Mouse (Mus musculus): ENCODE data around the gene Cym. TPM values are rescaled to one million over a fixed set of nuclear protein-coding genes. Genes with fewer than 3 reads are reported as not detected.

The Cym gene
- polyA plus RNA-seq, 1 experiment, result not detected

DNA sequence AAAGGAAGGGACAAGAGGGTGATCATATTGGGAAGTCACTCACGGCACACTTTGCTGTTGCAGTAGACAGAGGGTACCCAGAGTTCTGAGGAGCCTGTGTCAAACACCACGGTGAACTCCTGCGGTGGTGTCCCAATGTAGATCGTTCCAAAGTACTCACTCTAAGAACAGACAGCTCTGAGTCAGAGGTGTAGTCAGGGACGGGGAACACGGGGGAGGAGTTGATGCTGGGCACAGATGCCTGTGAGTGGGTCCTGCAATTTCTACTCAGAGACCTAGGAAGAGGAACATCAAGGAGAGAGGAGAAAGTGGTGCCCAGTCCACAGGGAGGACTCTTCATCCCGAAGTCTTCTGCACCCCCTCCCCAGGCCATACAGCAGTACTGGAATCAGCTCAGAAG is 3.0 kb downstream of the Cym start:
- Histone ChIP-seq H3K27me3 (ENCODE audit: control insufficient read depth, insufficient read depth, low read length) (no peaks in the 10 kb centered on the region; the same call in 1 of the 2 replicates), H3K4me1 (ENCODE audit: control insufficient read depth, insufficient read depth, low read length) (no peaks in the 10 kb centered on the region), H3K4me3 (replicated peaks; ENCODE audit: insufficient read depth, low read depth, low read length) (no peak overlapping the region), H3K27ac (ENCODE audit: insufficient read depth, low read length) (no peak overlapping the region)
- no peak for DNase-seq
- 86% methylated on average over 7 of the region's 7 CpGs for WGBS
- TF ChIP-seq CTCF (IDR thresholded peaks at IDR 0.05; ENCODE audit: borderline replicate concordance, insufficient read depth, low read depth, low read length) (no peak), POLR2A (IDR thresholded peaks at IDR 0.05; ENCODE audit: borderline replicate concordance, insufficient read depth, low read length) (no peak)

DNA sequence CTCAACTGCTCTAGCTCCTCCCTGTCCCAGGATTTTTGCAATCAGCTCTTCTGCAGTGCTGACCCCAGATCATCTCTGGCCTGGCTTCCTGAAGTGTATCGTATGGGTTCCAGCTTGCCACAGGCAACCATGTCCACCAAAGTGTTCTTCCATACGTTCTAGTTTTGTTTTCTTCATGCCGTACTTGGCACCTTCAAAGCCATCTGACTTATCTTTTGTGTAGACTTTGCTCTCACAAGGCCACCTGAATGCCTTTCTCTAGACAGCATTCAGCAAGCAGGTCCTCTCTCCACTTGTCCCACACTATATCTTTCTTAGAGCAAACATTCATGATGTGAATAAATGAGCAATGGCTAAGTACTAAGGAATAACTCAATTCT is 4.4 kb downstream of the Cym start:
- WGBS, result 87% methylated on average over 3 of the region's 3 CpGs
- H3K27me3 ChIP-seq (ENCODE audit: control insufficient read depth, insufficient read depth, low read length), result no peaks in the 10 kb centered on the region; the same call in 1 of the 2 replicates

DNA sequence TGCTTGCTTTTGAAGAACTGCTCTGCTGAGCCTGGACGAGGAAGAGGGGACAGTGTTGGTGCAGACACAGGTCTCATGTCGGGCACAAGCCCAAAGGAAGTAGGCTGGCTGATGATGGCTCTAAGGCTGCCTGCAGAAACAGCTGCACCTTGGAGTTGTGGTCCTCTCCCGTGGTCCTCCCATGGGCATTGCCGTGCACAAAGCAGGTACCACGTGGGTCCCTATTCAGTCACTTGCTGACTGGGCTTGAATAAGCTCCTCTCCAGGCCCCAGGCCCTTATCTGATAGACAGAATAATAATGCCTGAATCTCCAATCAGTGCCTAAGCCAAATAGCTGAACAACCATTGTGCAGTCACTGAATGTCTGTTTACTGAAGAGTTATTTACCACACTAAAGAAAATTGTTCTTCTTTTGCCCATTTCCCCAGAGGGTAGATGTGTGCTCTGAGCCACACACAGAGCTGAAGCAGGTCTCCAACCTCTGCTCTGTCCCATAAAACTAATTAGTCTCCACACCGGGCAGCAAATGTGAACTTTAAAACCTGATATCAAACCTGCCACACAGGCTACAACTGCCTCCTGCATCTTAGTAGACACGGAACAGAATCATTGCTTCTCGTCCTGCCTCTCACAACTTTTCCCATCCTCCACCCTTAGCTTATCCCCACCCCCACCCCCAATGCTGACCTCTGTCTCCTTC is 5.0 kb downstream of the Cym start:
- no peak for DNase-seq
- WGBS, result 76% methylated on average over 8 of the region's 8 CpGs
- no peak for TF ChIP-seq CTCF (IDR thresholded peaks at IDR 0.05; ENCODE audit: borderline replicate concordance, insufficient read depth, low read depth, low read length)
- no peak for TF ChIP-seq POLR2A (IDR thresholded peaks at IDR 0.05; ENCODE audit: borderline replicate concordance, insufficient read depth, low read length)
- no peak overlapping the region for H3K4me3 ChIP-seq (replicated peaks; ENCODE audit: insufficient read depth, low read depth, low read length)
- no peak overlapping the region for H3K27ac ChIP-seq (ENCODE audit: insufficient read depth, low read length)
- no peaks in the 10 kb centered on the region for H3K4me1 ChIP-seq (ENCODE audit: control insufficient read depth, insufficient read depth, low read length)
- H3K27me3 ChIP-seq (ENCODE audit: control insufficient read depth, insufficient read depth, low read length), result no peaks in the 10 kb centered on the region; the same call in 1 of the 2 replicates

More for the DNA sequence above, 4.4 kb downstream of the Cym start:
- H3K27ac ChIP-seq (ENCODE audit: insufficient read depth, low read length), result no peak overlapping the region
- DNase-seq, result no peak
- H3K4me1 ChIP-seq (ENCODE audit: control insufficient read depth, insufficient read depth, low read length), result no peaks in the 10 kb centered on the region
- H3K4me3 ChIP-seq (replicated peaks; ENCODE audit: insufficient read depth, low read depth, low read length), result no peak overlapping the region
- TF ChIP-seq POLR2A (IDR thresholded peaks at IDR 0.05; ENCODE audit: borderline replicate concordance, insufficient read depth, low read length), result no peak
- TF ChIP-seq CTCF (IDR thresholded peaks at IDR 0.05; ENCODE audit: borderline replicate concordance, insufficient read depth, low read depth, low read length), result no peak

DNA sequence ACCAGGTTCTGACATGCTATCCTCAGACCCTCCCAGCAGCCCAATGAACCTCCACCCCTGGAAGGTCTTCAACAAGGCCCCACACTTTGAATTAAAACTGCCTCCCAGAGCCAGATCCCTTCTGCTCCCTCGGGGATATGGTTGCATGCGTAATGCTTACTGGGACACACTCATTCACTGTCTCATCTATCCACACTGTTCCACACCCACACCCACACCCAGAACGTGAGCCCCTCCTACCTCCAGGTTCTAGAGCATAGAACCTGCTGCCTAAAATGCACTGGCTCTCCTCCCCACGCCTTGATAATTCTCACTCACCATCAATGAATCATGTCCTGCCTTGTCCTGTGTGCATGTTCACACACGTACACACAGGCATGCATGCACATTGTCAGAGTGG is 6.9 kb downstream of the Cym start:
- no peak overlapping the region for H3K27ac ChIP-seq (ENCODE audit: insufficient read depth, low read length)
- H3K4me3 ChIP-seq (replicated peaks; ENCODE audit: insufficient read depth, low read depth, low read length), result no peak overlapping the region
- 81% methylated on average over 5 of the region's 5 CpGs for WGBS
- TF ChIP-seq POLR2A (IDR thresholded peaks at IDR 0.05; ENCODE audit: borderline replicate concordance, insufficient read depth, low read length) (no peak), CTCF (IDR thresholded peaks at IDR 0.05; ENCODE audit: borderline replicate concordance, insufficient read depth, low read depth, low read length) (no peak)
- no peak for DNase-seq
- no peaks in the 10 kb centered on the region for H3K4me1 ChIP-seq (ENCODE audit: control insufficient read depth, insufficient read depth, low read length)
- no peaks in the 10 kb centered on the region for H3K27me3 ChIP-seq (ENCODE audit: control insufficient read depth, insufficient read depth, low read length)

DNA sequence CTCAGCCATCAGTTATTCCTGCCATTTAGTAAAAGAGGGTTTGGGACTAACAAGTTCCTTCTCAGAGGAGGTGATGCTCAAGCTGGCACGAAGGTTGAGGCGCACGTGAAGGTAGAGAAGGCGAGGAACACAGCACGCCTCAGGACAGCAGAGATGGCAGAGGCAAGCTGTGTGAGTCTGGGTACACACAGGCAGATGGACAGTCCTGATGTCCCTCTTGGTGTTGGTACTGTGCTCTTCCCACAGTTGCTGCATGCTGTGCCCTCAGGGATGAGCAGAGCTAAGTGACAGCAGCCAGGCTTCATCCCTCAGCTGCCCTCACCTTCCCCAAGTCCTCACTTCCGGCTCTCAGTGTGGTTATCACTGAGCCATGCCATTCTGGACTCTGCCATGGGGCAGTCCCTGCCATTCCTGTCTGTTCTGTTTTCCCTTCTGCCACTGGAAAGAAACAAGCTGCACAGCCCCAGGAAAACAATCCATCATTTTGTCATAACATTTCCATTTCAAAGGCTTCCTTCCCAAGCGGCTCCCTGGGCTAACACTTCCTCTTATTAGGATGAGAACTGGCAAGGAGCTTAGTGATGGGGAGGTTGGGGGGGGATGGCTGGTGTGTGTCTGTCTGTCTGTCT is 13.8 kb downstream of the Cym start:
- WGBS, result 58% methylated on average over 7 of the region's 7 CpGs
- Histone ChIP-seq H3K27me3 (ENCODE audit: control insufficient read depth, insufficient read depth, low read length) (no peaks in the 10 kb centered on the region), H3K27ac (ENCODE audit: insufficient read depth, low read length) (no peak overlapping the region), H3K4me3 (replicated peaks; ENCODE audit: insufficient read depth, low read depth, low read length) (no peak overlapping the region), H3K4me1 (ENCODE audit: control insufficient read depth, insufficient read depth, low read length) (no peaks in the 10 kb centered on the region)
- DNase-seq, result no peak
- TF ChIP-seq CTCF (IDR thresholded peaks at IDR 0.05; ENCODE audit: borderline replicate concordance, insufficient read depth, low read depth, low read length), result no peak

DNA sequence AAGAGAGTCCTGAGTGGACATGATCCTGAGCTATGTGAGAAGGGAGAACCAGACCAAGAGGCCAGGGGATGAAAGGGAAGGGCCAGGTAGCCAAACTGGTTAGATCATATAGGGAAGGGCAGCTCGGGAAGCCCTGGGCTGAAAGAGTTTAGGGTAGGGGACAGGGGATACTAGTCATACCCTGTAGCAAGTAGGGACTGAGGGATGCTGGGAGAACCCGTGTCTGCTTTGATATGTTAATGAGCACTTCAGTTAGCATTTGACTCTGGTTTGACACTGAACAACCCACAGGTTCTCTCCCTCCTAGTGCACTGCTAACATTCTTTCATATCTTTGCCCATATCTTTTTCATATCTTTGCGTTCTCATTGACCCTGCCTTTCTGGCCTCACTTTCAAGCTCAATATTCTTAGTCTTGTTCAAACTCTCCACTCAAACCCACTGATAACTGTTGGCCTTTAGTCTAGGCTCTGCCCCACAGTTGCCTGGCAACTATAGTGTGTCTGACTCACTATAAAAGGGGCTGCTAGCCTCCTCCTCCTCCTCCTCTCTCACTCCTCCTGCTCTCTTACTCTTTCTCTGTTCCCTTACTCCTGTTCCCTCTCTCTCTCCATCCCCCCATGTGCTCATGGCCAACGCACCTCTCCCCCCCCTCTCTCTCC is 14.9 kb downstream of the Cym start:
- WGBS, result 55% methylated on average over 4 of the region's 4 CpGs
- no peak overlapping the region for H3K4me3 ChIP-seq (replicated peaks; ENCODE audit: insufficient read depth, low read depth, low read length)
- no peaks in the 10 kb centered on the region for H3K4me1 ChIP-seq (ENCODE audit: control insufficient read depth, insufficient read depth, low read length)
- DNase-seq, result no peak
- no peak overlapping the region for H3K27ac ChIP-seq (ENCODE audit: insufficient read depth, low read length)
- TF ChIP-seq CTCF (IDR thresholded peaks at IDR 0.05; ENCODE audit: borderline replicate concordance, insufficient read depth, low read depth, low read length), result no peak
- TF ChIP-seq POLR2A (IDR thresholded peaks at IDR 0.05; ENCODE audit: borderline replicate concordance, insufficient read depth, low read length), result no peak
- H3K27me3 ChIP-seq (ENCODE audit: control insufficient read depth, insufficient read depth, low read length), result no peaks in the 10 kb centered on the region

DNA sequence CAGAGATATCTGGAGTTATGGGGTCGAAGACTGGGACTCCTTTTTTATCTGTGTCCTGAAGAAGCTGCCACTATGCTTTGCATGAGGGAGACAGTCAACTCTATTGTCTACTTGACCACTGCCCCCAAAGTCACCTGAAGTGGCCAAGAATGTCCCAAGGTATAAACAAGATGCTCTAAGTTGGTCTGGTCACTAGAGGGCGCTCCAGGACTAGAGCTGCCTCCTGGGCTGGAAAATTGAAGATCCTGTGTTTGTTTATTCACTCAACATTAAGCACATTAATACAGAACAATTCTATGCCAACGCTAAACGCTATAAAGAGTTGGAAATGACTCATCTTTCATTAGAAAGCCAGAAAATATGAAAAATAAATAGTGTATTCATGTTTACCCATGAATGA is 15.5 kb downstream of the Cym start:
- WGBS, result 15% methylated on average over 4 of the region's 4 CpGs
- no peaks in the 10 kb centered on the region for H3K27me3 ChIP-seq (ENCODE audit: control insufficient read depth, insufficient read depth, low read length)
- no peak overlapping the region for H3K27ac ChIP-seq (ENCODE audit: insufficient read depth, low read length)
- H3K4me1 ChIP-seq (ENCODE audit: control insufficient read depth, insufficient read depth, low read length), result no peaks in the 10 kb centered on the region
- no peak overlapping the region for H3K4me3 ChIP-seq (replicated peaks; ENCODE audit: insufficient read depth, low read depth, low read length)
- peak; percentile 66 to 71 for DNase-seq
- TF ChIP-seq CTCF (IDR thresholded peaks at IDR 0.05; ENCODE audit: borderline replicate concordance, insufficient read depth, low read depth, low read length) (peak; percentile 81), POLR2A (IDR thresholded peaks at IDR 0.05; ENCODE audit: borderline replicate concordance, insufficient read depth, low read length) (no peak)

DNA sequence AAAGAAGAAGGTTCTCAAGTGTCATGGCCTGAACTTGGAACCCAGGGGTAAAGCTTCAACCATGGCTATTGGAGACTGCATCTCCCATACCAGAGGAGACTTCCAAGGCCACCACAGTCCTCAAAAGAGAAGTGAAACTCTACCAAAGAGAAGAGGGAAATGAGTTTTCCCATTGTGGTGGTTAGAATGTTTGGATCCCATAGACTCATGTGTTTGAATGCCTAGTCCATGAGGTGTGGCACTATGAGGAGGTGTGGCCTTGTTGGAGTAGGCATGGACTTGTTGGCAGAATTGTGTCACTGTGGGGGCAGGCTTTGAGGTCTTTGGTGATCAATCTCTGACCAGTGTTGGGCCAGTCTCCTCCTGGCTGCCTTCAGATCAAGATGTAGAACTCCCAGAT is 16.4 kb downstream of the Cym start:
- no peaks in the 10 kb centered on the region for H3K4me1 ChIP-seq (ENCODE audit: control insufficient read depth, insufficient read depth, low read length)
- H3K4me3 ChIP-seq (replicated peaks; ENCODE audit: insufficient read depth, low read depth, low read length), result no peak overlapping the region
- H3K27me3 ChIP-seq (ENCODE audit: control insufficient read depth, insufficient read depth, low read length), result no peaks in the 10 kb centered on the region
- no peak for DNase-seq
- no peak overlapping the region for H3K27ac ChIP-seq (ENCODE audit: insufficient read depth, low read length)
- no peak for TF ChIP-seq POLR2A (IDR thresholded peaks at IDR 0.05; ENCODE audit: borderline replicate concordance, insufficient read depth, low read length)
- no peak for TF ChIP-seq CTCF (IDR thresholded peaks at IDR 0.05; ENCODE audit: borderline replicate concordance, insufficient read depth, low read depth, low read length)
